Mouse (Mus musculus): ENCODE measurements at regions not wholly inside any gene's neighbourhood (a gene's known extent, or its start where the extent isn't known, plus 50 kb on each side); places are given as distances from the start of the nearest gene placed in this dataset.

GRCm38 (mm10) chr7:123589099-123589498 lies 88.8 kb upstream of the Zkscan2 start:
- DNase-seq (ENCODE audit: low spot score in 2 of 2) = no peak

DNA sequence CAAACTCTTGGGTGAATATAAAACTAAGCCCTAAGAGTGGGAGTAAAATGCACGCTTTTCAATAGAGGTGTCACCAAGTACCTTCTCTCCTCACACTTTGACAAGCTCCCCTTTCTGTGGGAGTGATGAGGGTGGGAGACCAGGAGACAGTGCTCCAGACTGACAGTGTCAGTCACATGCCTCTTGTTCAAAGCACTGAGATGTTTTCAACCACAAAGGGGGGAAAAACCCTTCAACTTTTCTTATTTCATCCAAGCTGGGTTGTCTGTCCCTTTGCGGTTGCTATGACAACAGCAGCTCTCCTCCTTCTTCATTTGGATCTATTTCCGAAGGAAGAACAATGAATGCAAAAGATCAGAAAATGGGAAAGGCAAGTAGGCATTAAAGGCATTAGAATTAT lies 73.5 kb upstream of the Zkscan2 start:
- DNase-seq (ENCODE audit: low spot score in 2 of 2) = peak; percentile 7 to 40

DNA sequence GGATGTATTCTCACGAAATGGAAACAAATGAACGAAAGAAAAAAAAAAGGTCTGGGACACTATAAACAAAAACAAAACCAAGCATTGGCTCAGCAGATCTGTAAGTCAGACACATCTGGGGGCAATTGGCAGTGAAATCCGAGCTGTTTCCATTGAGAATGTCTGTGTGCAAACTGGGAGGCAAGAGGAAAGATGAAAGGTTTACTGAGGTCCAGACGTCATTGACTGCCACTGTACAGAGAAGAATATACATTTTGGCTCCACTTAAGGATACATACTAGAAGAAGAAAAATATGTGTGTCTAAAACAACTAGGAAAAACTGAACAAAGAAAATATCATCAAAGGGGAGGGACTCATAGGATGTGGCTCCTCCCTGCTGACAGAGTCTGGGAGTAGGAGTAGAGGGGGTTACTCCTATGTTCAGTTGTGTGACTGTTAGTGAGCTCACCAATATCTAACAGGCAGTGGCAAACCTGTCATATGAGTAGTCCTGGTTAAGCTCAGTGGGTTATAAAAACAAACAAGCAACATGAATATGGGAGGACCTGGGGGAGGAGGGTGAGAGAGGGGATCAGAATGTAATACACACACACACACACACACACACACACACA lies 72.2 kb upstream of the Zkscan2 start:
- no peak for DNase-seq (ENCODE audit: low spot score in 2 of 2)

- DNase-seq (ENCODE audit: low spot score in 2 of 2) = no peak
Measured at GRCm38 (mm10) chr7:123566264-123566663, 66.0 kb upstream of the Zkscan2 start.

GRCm38 (mm10) chr7:123559544-123559943 lies 59.3 kb upstream of the Zkscan2 start:
- DNase-seq (ENCODE audit: low spot score in 2 of 2) = no peak

All from layer of hippocampus, adult 18-20 months (tissue).